Mouse (Mus musculus): ENCODE results near the gene Mrps14. TPM values are rescaled to one million over a fixed set of nuclear protein-coding genes. Genes with fewer than 3 reads are reported as not detected.

The Mrps14 gene
- polyA plus RNA-seq, 1 experiment from 2014 or later: 243 TPM

- Histone ChIP-seq H3K27ac (replicated peaks; ENCODE audit: low read depth, low read length) (peak within 1 kb of the TSS; percentile 99), H3K27me3 (replicated peaks; ENCODE audit: control insufficient read depth, insufficient read depth, low read length) (no peaks in the 10 kb centered on the region), H3K4me2 (ENCODE audit: low read depth, low read length) (peak within 1 kb of the TSS; percentile 77), H3K4me1 (ENCODE audit: control insufficient read depth, insufficient read depth, low read length) (peaks cover 21% of the 10 kb centered on the region), H3K9me3 (ENCODE audit: control insufficient read depth, low read length) (no peaks in the 10 kb centered on the region), H3K4me3 (ENCODE audit: low read depth, low read length) (peak within 1 kb of the TSS; percentile 73), H3K9ac (ENCODE audit: low read depth, low read length) (peak within 1 kb of the TSS; percentile 85), H3K36me3 (ENCODE audit: control insufficient read depth, insufficient read depth, low read length) (peaks cover under 1% of the 10 kb centered on the region)
- ATAC-seq (ENCODE audit: low read depth) (peak; percentile 98), DNase-seq (ENCODE audit: low spot score) (peak; percentile 99)
- WGBS: under 1% methylated on average over 70 of the region's 76 CpGs
Observed at GRCm38 (mm10) chr1:160212703-160213669, 18.0 kb downstream of the Mrps14 start, which contains the start of gene Cacybp. Gene Cacybp (minus strand): TSS chr1:160212875.

GRCm38 (mm10) chr1:160214171-160214570 lies 19.2 kb downstream of the Mrps14 start:
- Histone ChIP-seq H3K27me3 (replicated peaks; ENCODE audit: control insufficient read depth, insufficient read depth, low read length) (no peaks in the 10 kb centered on the region), H3K27ac (replicated peaks; ENCODE audit: low read depth, low read length) (no peak overlapping the region), H3K4me1 (ENCODE audit: control insufficient read depth, insufficient read depth, low read length) (peaks cover 21% of the 10 kb centered on the region), H3K4me3 (ENCODE audit: low read depth, low read length) (no peak overlapping the region), H3K4me2 (ENCODE audit: low read depth, low read length) (0 out of 2 replicates have a peak overlapping the region, but pooled peaks have one; percentile 77), H3K9ac (ENCODE audit: low read depth, low read length) (no peak overlapping the region), H3K36me3 (ENCODE audit: control insufficient read depth, insufficient read depth, low read length) (no peaks in the 10 kb centered on the region), H3K9me3 (ENCODE audit: control insufficient read depth, low read length) (no peaks in the 10 kb centered on the region)
- no peak for DNase-seq (ENCODE audit: low spot score)
- WGBS: 76% methylated on average over 7 of the region's 7 CpGs
- no peak for ATAC-seq (ENCODE audit: low read depth)

- WGBS: 91% methylated on average over 3 of the region's 3 CpGs
- no peaks in the 10 kb centered on the region for H3K36me3 ChIP-seq (ENCODE audit: control insufficient read depth, insufficient read depth, low read length)
Observed at GRCm38 (mm10) chr1:160217898-160218297, 22.9 kb downstream of the Mrps14 start.

GRCm38 (mm10) chr1:160224093-160224492 lies 29.1 kb downstream of the Mrps14 start:
- peak; percentile 67 for DNase-seq (ENCODE audit: low spot score)
- H3K4me1 ChIP-seq (ENCODE audit: control insufficient read depth, insufficient read depth, low read length): no peaks in the 10 kb centered on the region
- H3K27me3 ChIP-seq (replicated peaks; ENCODE audit: control insufficient read depth, insufficient read depth, low read length): no peaks in the 10 kb centered on the region
- H3K9ac ChIP-seq (ENCODE audit: low read depth, low read length): no peak overlapping the region
- H3K27ac ChIP-seq (replicated peaks; ENCODE audit: low read depth, low read length): no peak overlapping the region
- 40% methylated on average over 2 of the region's 2 CpGs for WGBS
- H3K4me2 ChIP-seq (ENCODE audit: low read depth, low read length): no peak overlapping the region
- 0 out of 2 replicates have a peak, but pooled peaks have one; percentile 26 for ATAC-seq (ENCODE audit: low read depth)
- H3K9me3 ChIP-seq (ENCODE audit: control insufficient read depth, low read length): no peaks in the 10 kb centered on the region
- H3K36me3 ChIP-seq (ENCODE audit: control insufficient read depth, insufficient read depth, low read length): no peaks in the 10 kb centered on the region
- H3K4me3 ChIP-seq (ENCODE audit: low read depth, low read length): no peak overlapping the region

More at GRCm38 (mm10) chr1:160217898-160218297, 22.9 kb downstream of the Mrps14 start:
- Histone ChIP-seq H3K4me2 (ENCODE audit: low read depth, low read length) (no peak overlapping the region), H3K27ac (replicated peaks; ENCODE audit: low read depth, low read length) (no peak overlapping the region), H3K4me1 (ENCODE audit: control insufficient read depth, insufficient read depth, low read length) (0 out of 2 replicates have a peak, but pooled peaks cover 4% of the 10 kb centered on the region), H3K4me3 (ENCODE audit: low read depth, low read length) (no peak overlapping the region), H3K9me3 (ENCODE audit: control insufficient read depth, low read length) (no peaks in the 10 kb centered on the region), H3K27me3 (replicated peaks; ENCODE audit: control insufficient read depth, insufficient read depth, low read length) (no peaks in the 10 kb centered on the region), H3K9ac (ENCODE audit: low read depth, low read length) (no peak overlapping the region)
- ATAC-seq (ENCODE audit: low read depth) (no peak), DNase-seq (ENCODE audit: low spot score) (no peak)

- no peak for ATAC-seq (ENCODE audit: low read depth)
Observed at GRCm38 (mm10) chr1:160227196-160227595, 32.2 kb downstream of the Mrps14 start.

GRCm38 (mm10) chr1:160227850-160228249 lies 32.8 kb downstream of the Mrps14 start:
- no peak overlapping the region for H3K27ac ChIP-seq (replicated peaks; ENCODE audit: low read depth, low read length)
- no peak overlapping the region for H3K4me3 ChIP-seq (ENCODE audit: low read depth, low read length)
- no peak for DNase-seq (ENCODE audit: low spot score)
- ATAC-seq (ENCODE audit: low read depth): no peak
- no peak overlapping the region for H3K9ac ChIP-seq (ENCODE audit: low read depth, low read length)
- no peaks in the 10 kb centered on the region for H3K4me1 ChIP-seq (ENCODE audit: control insufficient read depth, insufficient read depth, low read length)
- no peaks in the 10 kb centered on the region for H3K9me3 ChIP-seq (ENCODE audit: control insufficient read depth, low read length)
- no peaks in the 10 kb centered on the region for H3K36me3 ChIP-seq (ENCODE audit: control insufficient read depth, insufficient read depth, low read length)
- no peak overlapping the region for H3K4me2 ChIP-seq (ENCODE audit: low read depth, low read length)
- H3K27me3 ChIP-seq (replicated peaks; ENCODE audit: control insufficient read depth, insufficient read depth, low read length): no peaks in the 10 kb centered on the region

More at GRCm38 (mm10) chr1:160227196-160227595, 32.2 kb downstream of the Mrps14 start:
- Histone ChIP-seq H3K4me2 (ENCODE audit: low read depth, low read length) (no peak overlapping the region), H3K9me3 (ENCODE audit: control insufficient read depth, low read length) (no peaks in the 10 kb centered on the region), H3K4me1 (ENCODE audit: control insufficient read depth, insufficient read depth, low read length) (no peaks in the 10 kb centered on the region), H3K36me3 (ENCODE audit: control insufficient read depth, insufficient read depth, low read length) (no peaks in the 10 kb centered on the region), H3K27me3 (replicated peaks; ENCODE audit: control insufficient read depth, insufficient read depth, low read length) (no peaks in the 10 kb centered on the region), H3K4me3 (ENCODE audit: low read depth, low read length) (no peak overlapping the region), H3K27ac (replicated peaks; ENCODE audit: low read depth, low read length) (no peak overlapping the region), H3K9ac (ENCODE audit: low read depth, low read length) (no peak overlapping the region)
- no peak for DNase-seq (ENCODE audit: low spot score)
- 90% methylated on average over 4 of the region's 4 CpGs for WGBS

GRCm38 (mm10) chr1:160231013-160231412 lies 36.0 kb downstream of the Mrps14 start:
- H3K9ac ChIP-seq (ENCODE audit: low read depth, low read length): no peak overlapping the region
- ATAC-seq (ENCODE audit: low read depth) (no peak), DNase-seq (ENCODE audit: low spot score) (peak; percentile 67)
- WGBS: 38% methylated on average over 4 of the region's 4 CpGs
- H3K27ac ChIP-seq (replicated peaks; ENCODE audit: low read depth, low read length): no peak overlapping the region
- no peaks in the 10 kb centered on the region for H3K9me3 ChIP-seq (ENCODE audit: control insufficient read depth, low read length)
- H3K4me1 ChIP-seq (ENCODE audit: control insufficient read depth, insufficient read depth, low read length): no peaks in the 10 kb centered on the region
- no peak overlapping the region for H3K4me3 ChIP-seq (ENCODE audit: low read depth, low read length)
- no peaks in the 10 kb centered on the region for H3K36me3 ChIP-seq (ENCODE audit: control insufficient read depth, insufficient read depth, low read length)
- H3K27me3 ChIP-seq (replicated peaks; ENCODE audit: control insufficient read depth, insufficient read depth, low read length): no peaks in the 10 kb centered on the region
- no peak overlapping the region for H3K4me2 ChIP-seq (ENCODE audit: low read depth, low read length)

- Histone ChIP-seq H3K36me3 (ENCODE audit: control insufficient read depth, insufficient read depth, low read length) (no peaks in the 10 kb centered on the region), H3K27me3 (replicated peaks; ENCODE audit: control insufficient read depth, insufficient read depth, low read length) (no peaks in the 10 kb centered on the region), H3K9ac (ENCODE audit: low read depth, low read length) (no peak overlapping the region), H3K4me3 (ENCODE audit: low read depth, low read length) (no peak overlapping the region), H3K9me3 (ENCODE audit: control insufficient read depth, low read length) (no peaks in the 10 kb centered on the region), H3K27ac (replicated peaks; ENCODE audit: low read depth, low read length) (no peak overlapping the region), H3K4me1 (ENCODE audit: control insufficient read depth, insufficient read depth, low read length) (no peaks in the 10 kb centered on the region), H3K4me2 (ENCODE audit: low read depth, low read length) (no peak overlapping the region)
- ATAC-seq (ENCODE audit: low read depth) (no peak), DNase-seq (ENCODE audit: low spot score) (no peak)
- WGBS: 79% methylated on average over 3 of the region's 3 CpGs
Observed at GRCm38 (mm10) chr1:160232113-160232512, 37.1 kb downstream of the Mrps14 start.

Measured in embryonic facial prominence, embryonic 14.5 days (tissue).